In genomic region chr11:68155821-68156220, GRCm38 (mm10) we compare ENCODE assay signal across 22 mouse cellular contexts.
A peak's percentile ranks its signal among the peaks of the same experiment; 100 is the strongest.
DNase-seq lines count a peak whose midpoint lies in the region; ATAC-seq and TF ChIP-seq lines count a peak whose summit lies in the region.
"Had no signal": no experiment of that assay in that cellular context is flagged by ENCODE, and none has a peak within 500 bp of the region (broad histone marks: within the 10 kb centered on the region; RNA-seq: fewer than 3 reads in every experiment).

No protein-coding gene starts in this region.

- no peak overlapping the region for H3K4me2 ChIP-seq in lung, postnatal 0 days (replicated peaks; ENCODE audit: low read depth, low read length)
- H3K4me2 ChIP-seq: embryonic facial prominence, embryonic 12.5 days; forebrain, embryonic 13.5 days; forebrain, embryonic 15.5 days had no signal

- no peak for TF ChIP-seq CTCF in lung, postnatal 0 days (IDR thresholded peaks at IDR 0.05)
- no peak for TF ChIP-seq CTCF in C2C12 (IDR thresholded peaks at IDR 0.05; ENCODE audit: control insufficient read depth, insufficient read depth, insufficient read length)

- no peaks in the 10 kb centered on the region for H3K4me1 ChIP-seq in lung, postnatal 0 days (ENCODE audit: insufficient read depth, low read depth, low read length)

- H3K4me3 ChIP-seq in lung, postnatal 0 days (ENCODE audit: low read depth, low read length), result no peak overlapping the region
- H3K4me3 ChIP-seq in C2C12 (ENCODE audit: insufficient read depth, poor library complexity, severe bottlenecking), result no peak overlapping the region
- H3K4me3 ChIP-seq: embryonic facial prominence, embryonic 10.5 days; embryonic facial prominence, embryonic 12.5 days; forebrain, embryonic 13.5 days; forebrain, embryonic 15.5 days had no signal

- H3K36me3 ChIP-seq in lung, postnatal 0 days (ENCODE audit: insufficient read depth, low read length), result no peaks in the 10 kb centered on the region
- H3K36me3 ChIP-seq in C2C12 (ENCODE audit: control insufficient read depth, insufficient read depth), result no peaks in the 10 kb centered on the region
- H3K36me3 ChIP-seq: embryonic facial prominence, embryonic 10.5 days; embryonic facial prominence, embryonic 12.5 days; forebrain, embryonic 15.5 days had no signal

- no peak overlapping the region for H3K27ac ChIP-seq in lung, postnatal 0 days (ENCODE audit: low read length)
- H3K27ac ChIP-seq: embryonic facial prominence, embryonic 10.5 days; embryonic facial prominence, embryonic 12.5 days; forebrain, embryonic 13.5 days; forebrain, embryonic 15.5 days had no signal

- H3K79me2 ChIP-seq in C2C12 (ENCODE audit: control insufficient read depth, insufficient read depth), result no peaks in the 10 kb centered on the region

- no peak for TF ChIP-seq EP300 in lung, postnatal 0 days (IDR thresholded peaks at IDR 0.05)

- peak; percentile 37 for DNase-seq in lung, postnatal 0 days (ENCODE audit: low spot score)
- DNase-seq in lung, adult 18-20 months, result no peak
- peak; percentile 76 for DNase-seq in 3T3-L1 (ENCODE audit: low read depth, low spot score)
- DNase-seq in NIH3T3 (ENCODE audit: low read depth), result peak; percentile 78
- DNase-seq in right cerebral cortex, postnatal 10 days (ENCODE audit: low spot score in 2 of 2), result no peak
- no peak for DNase-seq in heart, postnatal 4 days
- no peak for DNase-seq in kidney, postnatal 4 days
- DNase-seq: adrenal gland, adult 2 months; adrenal gland, postnatal 10 days; adrenal gland, postnatal 25 days; B cell, adult 2 months; cerebellum, adult 11 months; cerebellum, adult 18-20 months; cerebellum, adult 9-10 months; cerebellum, postnatal 10 days; cerebellum, postnatal 25 days; forebrain, postnatal 0 days had no signal

- no peaks in the 10 kb centered on the region for H3K79me3 ChIP-seq in C2C12 (ENCODE audit: low read depth)

- ATAC-seq in lung, postnatal 0 days, result no peak
- ATAC-seq: forebrain, embryonic 13.5 days; forebrain, embryonic 15.5 days; forebrain, postnatal 0 days had no signal

- no peaks in the 10 kb centered on the region for H3K9me3 ChIP-seq in lung, postnatal 0 days (ENCODE audit: low read length)
- H3K9me3 ChIP-seq: embryonic facial prominence, embryonic 12.5 days; forebrain, embryonic 13.5 days; forebrain, embryonic 15.5 days had no signal

- H3ac ChIP-seq in C2C12 (ENCODE audit: control insufficient read depth, insufficient read length, low read depth), result no peak overlapping the region

- H3K9ac ChIP-seq in lung, postnatal 0 days (replicated peaks; ENCODE audit: low read depth), result no peak overlapping the region
- H3K9ac ChIP-seq: embryonic facial prominence, embryonic 12.5 days; forebrain, embryonic 13.5 days; forebrain, embryonic 15.5 days; forebrain, postnatal 0 days had no signal

- no peaks in the 10 kb centered on the region for H3K27me3 ChIP-seq in lung, postnatal 0 days (replicated peaks; ENCODE audit: insufficient read depth, low read length)
- H3K27me3 ChIP-seq in C2C12 (ENCODE audit: control insufficient read depth, insufficient read depth, insufficient read length), result no peaks in the 10 kb centered on the region
- H3K27me3 ChIP-seq: embryonic facial prominence, embryonic 12.5 days; forebrain, embryonic 15.5 days had no signal

TF ChIP-seq in C2C12, 6 proteins besides CTCF, POLR2A, EP300 and RAD21:
- TF ChIP-seq FOSL1 (IDR thresholded peaks at IDR 0.05; ENCODE audit: insufficient read depth, low read length, poor library complexity, severe bottlenecking), result peak; percentile 46
- TF ChIP-seq MAX (IDR thresholded peaks at IDR 0.05), result peak; percentile 31
- TF ChIP-seq USF1 (IDR thresholded peaks at IDR 0.05; ENCODE audit: low read depth), result no peak

Comparison
In these comparisons a context has a peak if more than half of its experiments do, and no peak if none do; other contexts are left out.
1. DNase-seq: peak in lung, postnatal 0 days (single experiment), 3T3-L1 (single experiment) and NIH3T3 (single experiment); none in lung, adult 18-20 months (0 of 2), right cerebral cortex, postnatal 10 days (0 of 2), heart, postnatal 4 days (single experiment) and kidney, postnatal 4 days (0 of 2).